Mouse (Mus musculus) midbrain, postnatal 0 days (tissue): ENCODE data around the gene Mrpl37. TPM values are rescaled to one million over a fixed set of nuclear protein-coding genes. Genes with fewer than 3 reads are reported as not detected.
A peak's percentile ranks its signal among the peaks of the same experiment; 100 is the strongest.

ENCODE experiments used
- ATAC-seq: fragments of 200-750 bp; cut with Nextera tagmentation; 2 replicates; pipeline ENCODE4 v1.8.0; 2017; ENCODE audit warnings: moderate number of reproducible peaks, mild to moderate bottlenecking, moderate TSS enrichment, moderate library complexity; ENCODE audit not compliant: low FRiP score
- DNase-seq: peaks from one replicate; pipeline ENCODE4 v3.0.0-alpha.2; 2015; ENCODE audit warnings: low spot score
- H3K27ac ChIP-seq: fragments of 300-500 bp; sonication (generic); 2 replicates; pipeline ENCODE4 v1.5.1; 2014; ENCODE audit warnings: low read depth, mild to moderate bottlenecking, low read length, mixed read lengths
- H3K27me3 ChIP-seq: fragments of 300-500 bp; sonication (generic); 2 replicates; pipeline ENCODE4 v1.6.1; 2014; ENCODE audit warnings: low read length, control low read depth, mixed read lengths; ENCODE audit not compliant: insufficient read depth
- H3K36me3 ChIP-seq: fragments of 300-500 bp; sonication (generic); 2 replicates; pipeline ENCODE4 v1.6.1; 2014; ENCODE audit warnings: low read length, control low read depth, mixed read lengths; ENCODE audit not compliant: insufficient read depth
- H3K4me1 ChIP-seq: fragments of 300-500 bp; sonication (generic); 2 replicates; pipeline ENCODE4 v1.6.1; 2014; ENCODE audit warnings: mild to moderate bottlenecking, control low read depth, antibody characterized with exemption, low read length, mixed read lengths; ENCODE audit not compliant: insufficient read depth
- H3K4me2 ChIP-seq: fragments of 300-500 bp; sonication (generic); 2 replicates; pipeline ENCODE4 v1.6.1; 2014; ENCODE audit warnings: low read depth, mild to moderate bottlenecking, low read length, mixed read lengths; ENCODE audit not compliant: poor library complexity, severe bottlenecking
- H3K4me3 ChIP-seq: fragments of 300-500 bp; sonication (generic); 2 replicates; pipeline ENCODE4 v1.5.1; 2014; ENCODE audit warnings: low read depth, mild to moderate bottlenecking, low read length, moderate library complexity
- H3K9ac ChIP-seq: fragments of 300-500 bp; sonication (generic); replicated peaks from 2 replicates; pipeline ENCODE4 v1.6.1; 2014; ENCODE audit warnings: mild to moderate bottlenecking, low read length, moderate library complexity, mixed read lengths; ENCODE audit not compliant: poor library complexity, severe bottlenecking
- H3K9me3 ChIP-seq: fragments of 300-500 bp; sonication (generic); 2 replicates; pipeline ENCODE4 v1.6.1; 2016; ENCODE audit warnings: low read length, control low read depth
- CTCF ChIP-seq: IDR thresholded peaks from 2 replicates; pipeline ENCODE4 v1.5.1; 2016; ENCODE audit warnings: antibody characterized with exemption, mild to moderate bottlenecking
- WGBS: fragments of 180-500 bp; shearing (Covaris S2); extraction: QIAGEN DNeasy Blood & Tissue Kit; methylation state at CpG from one replicate; pipeline ENCODE4 v1.1.7; 2014; 5-methylcytosine and 5-hydroxymethylcytosine counted together
- polyA plus RNA-seq: library from polyadenylated mRNA; unstranded; fragments of >200 nt; fragmentation: Nextera tagmentation; extraction: Ambion mirVana; gene quantifications from 2 replicates; pipeline ENCODE4 v1.2.1, GENCODE M21; 2015
- total RNA-seq: library from RNA; depleted of rRNA; stranded (reverse); fragments of >200 nt; gene quantifications from 2 replicates; pipeline ENCODE4 v1.2.3, GENCODE M21; 2014

Mrpl37 gene
- total and polyA plus RNA-seq, 2 experiments from 2014 or later, result 51.7 to 71.5 TPM

- no peak for DNase-seq
- H3K4me1 ChIP-seq, result no peaks in the 10 kb centered on the region
- no peak for TF ChIP-seq CTCF
- no peak overlapping the region for H3K9ac ChIP-seq
- no peaks in the 10 kb centered on the region for H3K27me3 ChIP-seq
- H3K9me3 ChIP-seq, result no peaks in the 10 kb centered on the region
- ATAC-seq, result no peak
- H3K27ac ChIP-seq, result no peak overlapping the region
- H3K4me2 ChIP-seq, result no peak overlapping the region
- WGBS, result 81% methylated on average over 14 of the region's 14 CpGs
- no peak overlapping the region for H3K4me3 ChIP-seq
- no peaks in the 10 kb centered on the region for H3K36me3 ChIP-seq
Measured at GRCm38 (mm10) chr4:107091696-107092095, 25.0 kb upstream of the Mrpl37 start.

GRCm38 (mm10) chr4:107084858-107085257, 18.2 kb upstream of the Mrpl37 start:
- H3K27me3 ChIP-seq, result no peaks in the 10 kb centered on the region
- TF ChIP-seq CTCF, result no peak
- no peaks in the 10 kb centered on the region for H3K36me3 ChIP-seq
- ATAC-seq (peak; percentile 93), DNase-seq (peak; percentile 91)
- no peaks in the 10 kb centered on the region for H3K9me3 ChIP-seq
- no peak overlapping the region for H3K9ac ChIP-seq
- H3K4me2 ChIP-seq, result no peak overlapping the region
- 4% methylated on average over 6 of the region's 6 CpGs for WGBS
- H3K27ac ChIP-seq, result peak overlapping the region; percentile 69
- no peak overlapping the region for H3K4me3 ChIP-seq
- peaks cover 16% of the 10 kb centered on the region for H3K4me1 ChIP-seq

GRCm38 (mm10) chr4:107084343-107084742, 17.7 kb upstream of the Mrpl37 start:
- 0% methylated on average over 1 of the region's 1 CpGs for WGBS
- peak; percentile 25 for ATAC-seq
- Histone ChIP-seq H3K9me3 (no peaks in the 10 kb centered on the region), H3K4me1 (peaks cover 16% of the 10 kb centered on the region), H3K4me3 (no peak overlapping the region), H3K27me3 (no peaks in the 10 kb centered on the region), H3K4me2 (no peak overlapping the region), H3K9ac (no peak overlapping the region), H3K36me3 (no peaks in the 10 kb centered on the region), H3K27ac (peak overlapping the region; percentile 69)
- TF ChIP-seq CTCF, result no peak
- DNase-seq, result peak; percentile 43

GRCm38 (mm10) chr4:107083126-107083525, 16.5 kb upstream of the Mrpl37 start:
- Histone ChIP-seq H3K9ac (no peak overlapping the region), H3K27ac (no peak overlapping the region), H3K36me3 (no peaks in the 10 kb centered on the region), H3K4me3 (no peak overlapping the region), H3K27me3 (no peaks in the 10 kb centered on the region), H3K4me1 (peaks cover 16% of the 10 kb centered on the region), H3K4me2 (no peak overlapping the region), H3K9me3 (no peaks in the 10 kb centered on the region)
- DNase-seq (no peak), ATAC-seq (no peak)
- TF ChIP-seq CTCF, result no peak
- 92% methylated on average over 4 of the region's 4 CpGs for WGBS

- no peaks in the 10 kb centered on the region for H3K9me3 ChIP-seq
- no peaks in the 10 kb centered on the region for H3K27me3 ChIP-seq
- peaks cover 16% of the 10 kb centered on the region for H3K4me1 ChIP-seq
- no peak overlapping the region for H3K4me2 ChIP-seq
- no peak for DNase-seq
- ATAC-seq, result no peak
- WGBS, result 96% methylated on average over 3 of the region's 3 CpGs
- no peak for TF ChIP-seq CTCF
- H3K27ac ChIP-seq, result no peak overlapping the region
- H3K9ac ChIP-seq, result no peak overlapping the region
- no peak overlapping the region for H3K4me3 ChIP-seq
- H3K36me3 ChIP-seq, result no peaks in the 10 kb centered on the region
Measured at GRCm38 (mm10) chr4:107082185-107082584, 15.5 kb upstream of the Mrpl37 start.

GRCm38 (mm10) chr4:107079716-107080115, 13.0 kb upstream of the Mrpl37 start:
- Histone ChIP-seq H3K4me1 (peaks cover 8% of the 10 kb centered on the region), H3K4me2 (no peak overlapping the region), H3K9me3 (no peaks in the 10 kb centered on the region), H3K4me3 (no peak overlapping the region), H3K27me3 (no peaks in the 10 kb centered on the region), H3K27ac (no peak overlapping the region), H3K9ac (no peak overlapping the region), H3K36me3 (no peaks in the 10 kb centered on the region)
- no peak for TF ChIP-seq CTCF
- ATAC-seq, result no peak
- no peak for DNase-seq
